In the genomic region with DNA sequence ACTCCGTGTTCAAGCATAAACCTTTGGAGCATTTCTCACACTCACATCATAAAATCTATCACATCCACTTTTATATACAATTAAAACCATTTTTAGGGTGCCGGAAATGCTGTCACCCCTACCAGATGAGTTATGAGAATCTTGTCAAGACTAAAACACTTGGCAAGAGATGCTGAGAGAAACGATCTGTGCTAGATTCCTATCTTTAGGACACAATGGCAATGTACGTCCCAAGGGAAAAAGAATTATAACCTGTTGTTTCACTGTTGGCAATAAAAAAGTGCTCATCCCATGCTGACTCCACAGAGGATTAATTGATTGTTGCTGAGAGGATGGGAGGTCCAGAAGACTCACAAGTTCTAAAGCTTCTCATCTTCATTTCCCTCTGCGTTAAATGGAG, we compare ENCODE assay signal across 34 mouse cellular contexts.
"Had no signal": no experiment of that assay in that cellular context is flagged by ENCODE, and none has a peak within 500 bp of the region (broad histone marks: within the 10 kb centered on the region; RNA-seq: fewer than 3 reads in every experiment).

No protein-coding gene starts in this region.

- H3K27ac ChIP-seq: heart, embryonic 10.5 days; heart, embryonic 13.5 days; heart, embryonic 15.5 days; hindbrain, embryonic 10.5 days; hindbrain, embryonic 12.5 days; hindbrain, embryonic 13.5 days; hindbrain, embryonic 14.5 days; hindbrain, embryonic 15.5 days; hindbrain, postnatal 0 days; intestine, embryonic 15.5 days; kidney, embryonic 15.5 days; layer of hippocampus, adult 2 months; left cerebral cortex, adult 2 months had no signal

- H3K27me3 ChIP-seq: heart, embryonic 12.5 days; heart, embryonic 13.5 days; heart, embryonic 15.5 days; hindbrain, embryonic 12.5 days; hindbrain, embryonic 13.5 days; hindbrain, embryonic 15.5 days; intestine, embryonic 15.5 days; kidney, embryonic 15.5 days had no signal

- H3K4me3 ChIP-seq: heart, embryonic 10.5 days; heart, embryonic 12.5 days; heart, embryonic 13.5 days; heart, embryonic 15.5 days; hindbrain, embryonic 10.5 days; hindbrain, embryonic 12.5 days; hindbrain, embryonic 13.5 days; hindbrain, embryonic 15.5 days; intestine, embryonic 15.5 days; kidney, embryonic 15.5 days; layer of hippocampus, adult 2 months; left cerebral cortex, adult 2 months had no signal

- H3K4me1 ChIP-seq: heart, embryonic 10.5 days; heart, embryonic 12.5 days; heart, embryonic 13.5 days; heart, embryonic 15.5 days; hindbrain, embryonic 10.5 days; hindbrain, embryonic 12.5 days; hindbrain, embryonic 13.5 days; hindbrain, embryonic 15.5 days; intestine, embryonic 15.5 days; kidney, embryonic 15.5 days had no signal

- H3K9me3 ChIP-seq: heart, embryonic 10.5 days; heart, embryonic 12.5 days; heart, embryonic 13.5 days; heart, embryonic 15.5 days; hindbrain, embryonic 10.5 days; hindbrain, embryonic 12.5 days; hindbrain, embryonic 13.5 days; hindbrain, embryonic 15.5 days; intestine, embryonic 15.5 days; kidney, embryonic 15.5 days had no signal

- H3K9ac ChIP-seq: heart, embryonic 12.5 days; heart, embryonic 13.5 days; heart, embryonic 15.5 days; hindbrain, embryonic 12.5 days; hindbrain, embryonic 13.5 days; hindbrain, embryonic 14.5 days; hindbrain, embryonic 15.5 days; intestine, embryonic 15.5 days; kidney, embryonic 15.5 days had no signal

- H3K4me2 ChIP-seq: heart, embryonic 11.5 days; heart, embryonic 12.5 days; heart, embryonic 13.5 days; heart, embryonic 15.5 days; hindbrain, embryonic 12.5 days; hindbrain, embryonic 13.5 days; hindbrain, embryonic 14.5 days; hindbrain, embryonic 15.5 days; intestine, embryonic 15.5 days; kidney, embryonic 15.5 days had no signal

- H3K36me3 ChIP-seq: heart, embryonic 10.5 days; heart, embryonic 12.5 days; heart, embryonic 13.5 days; heart, embryonic 15.5 days; hindbrain, embryonic 10.5 days; hindbrain, embryonic 12.5 days; hindbrain, embryonic 13.5 days; hindbrain, embryonic 15.5 days; intestine, embryonic 15.5 days; kidney, embryonic 15.5 days had no signal

- ATAC-seq: hindbrain, embryonic 16.5 days; hindbrain, postnatal 0 days; inflammation-experienced regulatory T-cells, adult 6 months; intestine, embryonic 15.5 days; intestine, embryonic 16.5 days; intestine, postnatal 0 days had no signal

- DNase-seq: heart, postnatal 10 days; heart, postnatal 14 days; heart, postnatal 36 days; heart, postnatal 4 days; kidney, adult 11 months; kidney, adult 18-20 months; kidney, adult 2 months; kidney, adult 8-10 months; kidney, adult 9 months; kidney, postnatal 10 days; kidney, postnatal 14 days; kidney, postnatal 25 days; kidney, postnatal 4 days; layer of hippocampus, adult 9-11 months; layer of hippocampus, postnatal 36 days had no signal
